Mouse (Mus musculus): Measurements from ENCODE around the gene Utrn.
"Not testable (repeated sequence)": the region's sequence is repeated elsewhere in the genome, so short reads cannot be mapped to it uniquely, and the experiment has no call there.

The Utrn gene

DNA sequence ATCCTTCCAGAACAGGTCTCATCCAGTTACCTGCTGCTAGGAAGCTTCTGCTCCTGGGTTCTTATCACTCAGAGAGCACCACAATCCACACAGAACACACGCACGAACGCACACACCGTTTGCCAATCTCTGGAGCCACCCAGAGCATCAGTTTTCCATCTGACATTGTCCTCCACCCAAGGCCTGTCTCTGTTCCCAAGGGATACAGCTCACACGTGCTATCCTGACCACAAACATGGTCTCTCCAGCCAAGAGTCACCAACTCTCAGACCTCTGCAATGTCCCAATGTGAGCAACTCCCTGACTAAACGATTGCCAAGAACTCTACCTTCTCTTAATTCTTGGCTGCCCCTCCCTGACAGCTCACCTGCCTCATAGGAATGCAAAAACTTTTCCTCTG lies 172.5 kb downstream of the Utrn start:
- DNase-seq (ENCODE audit: inconsistent ontology term), result no peak

DNA sequence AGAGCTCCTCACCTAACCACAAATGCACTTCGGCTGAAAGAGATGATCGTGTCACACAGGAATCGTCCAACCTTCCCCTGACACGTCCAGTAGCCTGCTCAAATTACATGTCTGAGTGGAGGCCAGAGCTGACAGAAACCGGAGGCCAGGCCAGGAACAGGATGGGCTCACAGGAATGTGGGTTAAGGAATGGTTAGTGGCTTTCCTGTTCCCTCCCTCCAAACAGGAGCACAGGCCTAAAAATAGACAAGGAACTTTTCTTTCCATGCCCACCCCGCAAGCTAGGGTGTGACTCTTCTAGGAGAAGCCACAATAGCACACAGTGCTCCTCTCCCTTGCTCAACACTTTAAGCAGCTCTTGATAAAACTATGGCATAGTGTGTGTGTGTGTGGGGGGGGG lies 174.4 kb downstream of the Utrn start:
- peak; percentile 92 for DNase-seq (ENCODE audit: inconsistent ontology term)

- peak; percentile 72 for DNase-seq (ENCODE audit: inconsistent ontology term)
Observed at GRCm38 (mm10) chr10:12690601-12691000, 178.6 kb downstream of the Utrn start.

DNA sequence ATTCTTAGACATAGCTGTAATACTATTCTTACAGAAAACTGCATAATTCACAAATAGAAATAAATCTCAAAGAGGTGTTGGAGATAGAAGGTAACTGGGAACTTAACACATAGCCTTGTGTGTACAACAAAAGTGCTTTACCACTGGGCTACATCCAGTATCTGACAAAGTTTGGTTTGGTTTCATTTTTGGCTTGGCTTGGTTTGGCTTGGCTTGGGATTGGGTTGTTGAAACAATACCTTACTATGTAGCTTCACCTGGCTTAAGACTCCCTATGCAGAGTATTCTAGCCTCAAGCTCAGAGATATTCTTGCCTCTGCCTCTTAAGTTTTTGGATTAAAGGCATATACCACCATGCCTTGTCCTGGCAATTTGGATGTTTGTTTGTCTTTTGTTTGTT lies 183.5 kb downstream of the Utrn start:
- DNase-seq (ENCODE audit: inconsistent ontology term), result no peak

DNA sequence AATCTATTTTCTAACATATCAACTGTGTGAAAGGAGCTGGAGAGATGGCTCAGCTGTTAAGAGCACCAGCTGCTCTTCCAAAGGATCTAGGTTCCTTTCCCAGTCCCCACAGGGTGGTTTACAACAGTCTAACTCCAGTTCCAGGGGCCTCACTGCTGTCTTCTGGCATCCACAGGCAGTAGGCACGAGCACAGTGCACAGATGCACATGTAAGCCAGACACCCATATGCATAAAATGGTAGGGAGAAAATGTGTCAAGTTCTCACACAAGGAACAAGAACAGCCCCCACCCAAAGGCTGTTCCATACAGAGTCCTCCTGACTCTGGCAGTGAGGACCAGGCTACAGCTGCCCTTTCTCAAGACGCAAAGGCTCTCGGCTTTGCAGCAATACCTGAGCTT lies 185.1 kb downstream of the Utrn start:
- no peak for DNase-seq (ENCODE audit: inconsistent ontology term)

DNA sequence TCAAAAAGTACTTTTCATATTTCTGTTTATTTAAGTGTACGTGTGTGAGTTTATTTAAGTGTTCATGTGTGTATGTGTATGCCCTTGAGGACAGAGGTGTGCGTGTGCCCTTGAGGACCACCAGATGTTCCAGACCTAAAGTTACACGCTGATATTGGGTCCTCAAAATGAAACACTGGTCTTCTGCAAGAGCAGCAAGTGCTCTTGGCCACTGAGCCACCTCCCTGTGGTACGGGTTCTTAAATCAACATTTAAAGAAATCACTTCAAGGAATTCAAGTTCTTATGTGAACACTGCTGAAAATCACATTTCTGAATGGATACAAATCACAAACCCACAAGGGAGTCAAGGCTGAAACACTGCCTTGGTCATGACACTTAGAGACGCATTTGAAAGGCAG lies 195.9 kb downstream of the Utrn start:
- no peak for DNase-seq (ENCODE audit: inconsistent ontology term)

- DNase-seq (ENCODE audit: inconsistent ontology term), result no peak
Observed at GRCm38 (mm10) chr10:12671608-12672007, 197.6 kb downstream of the Utrn start.

- no peak for DNase-seq (ENCODE audit: inconsistent ontology term)
Observed at GRCm38 (mm10) chr10:12662035-12662434, 207.1 kb downstream of the Utrn start.

DNA sequence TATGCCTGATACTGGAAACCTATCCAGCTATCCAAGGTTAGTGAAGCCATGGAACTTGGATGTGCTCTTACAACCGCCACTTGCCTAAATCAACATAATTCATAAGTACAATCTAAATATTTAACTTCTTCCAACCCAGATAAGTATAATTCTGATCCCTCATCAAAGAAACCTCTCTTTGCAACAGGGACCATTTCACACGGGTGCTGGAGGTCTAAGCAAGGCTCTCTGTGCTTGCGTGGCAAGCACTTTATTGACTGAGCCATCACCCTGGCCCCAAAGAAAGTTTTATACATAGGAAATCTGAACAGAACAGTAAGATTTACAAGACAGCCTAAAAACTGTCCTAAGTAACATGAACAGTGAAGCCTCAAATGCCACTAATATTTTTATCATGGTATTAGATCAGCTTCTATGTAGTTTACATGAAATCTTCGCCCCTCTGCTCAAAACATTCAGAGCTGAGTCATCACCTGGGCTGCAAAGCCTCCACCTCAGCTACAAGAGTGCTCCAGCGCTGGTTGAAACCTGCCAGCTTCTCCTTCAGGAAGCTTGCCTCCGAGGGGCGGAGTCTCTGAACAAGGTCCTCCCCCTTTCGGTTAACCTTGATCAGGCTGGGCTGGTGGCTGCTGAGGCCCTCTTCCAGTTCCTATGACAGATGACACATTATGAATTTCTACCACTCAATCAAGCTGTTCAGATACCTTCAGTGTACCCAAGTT lies 211.0 kb downstream of the Utrn start:
- no peak for DNase-seq (ENCODE audit: inconsistent ontology term)

DNA sequence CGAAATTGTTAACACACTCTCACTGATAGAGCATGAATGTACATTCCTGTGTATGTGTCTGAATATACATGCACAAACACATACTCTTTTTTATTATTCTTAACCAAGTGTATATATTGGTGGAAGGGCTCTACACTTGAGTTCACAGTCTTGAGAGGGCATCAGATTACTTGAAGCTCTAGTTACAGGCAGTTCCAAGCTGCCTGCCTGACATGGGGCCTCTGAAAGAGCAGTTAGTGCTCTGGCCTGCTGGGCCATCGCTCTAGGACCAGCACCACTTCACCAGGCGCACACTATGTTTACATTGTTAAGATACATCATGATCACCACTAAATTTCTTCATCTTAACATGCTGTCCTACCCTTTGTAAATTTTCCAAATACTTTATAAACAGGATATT lies 216.2 kb downstream of the Utrn start:
- DNase-seq (ENCODE audit: inconsistent ontology term), result no peak

DNA sequence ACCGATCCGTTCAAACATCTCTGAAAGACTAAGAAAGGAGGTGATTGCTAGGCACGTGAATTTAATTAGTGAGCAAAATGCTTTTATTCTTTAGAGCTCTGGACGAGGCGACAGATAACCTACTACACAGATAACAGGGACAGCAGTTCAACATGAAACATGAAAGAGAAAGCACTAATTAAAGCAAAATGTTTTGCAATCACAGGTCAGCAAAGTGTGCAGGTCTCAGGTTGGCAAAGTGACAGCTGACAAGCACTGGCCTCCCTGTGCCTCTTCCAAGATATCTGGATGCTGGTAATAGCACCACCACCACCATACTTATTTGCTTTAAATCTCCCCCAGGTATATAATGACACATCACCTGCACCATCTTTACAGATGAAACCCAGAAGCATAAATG lies 223.0 kb downstream of the Utrn start:
- DNase-seq (ENCODE audit: inconsistent ontology term), result no peak

GRCm38 (mm10) chr10:12643336-12643735 lies 225.8 kb downstream of the Utrn start:
- no peak for DNase-seq (ENCODE audit: inconsistent ontology term)

DNA sequence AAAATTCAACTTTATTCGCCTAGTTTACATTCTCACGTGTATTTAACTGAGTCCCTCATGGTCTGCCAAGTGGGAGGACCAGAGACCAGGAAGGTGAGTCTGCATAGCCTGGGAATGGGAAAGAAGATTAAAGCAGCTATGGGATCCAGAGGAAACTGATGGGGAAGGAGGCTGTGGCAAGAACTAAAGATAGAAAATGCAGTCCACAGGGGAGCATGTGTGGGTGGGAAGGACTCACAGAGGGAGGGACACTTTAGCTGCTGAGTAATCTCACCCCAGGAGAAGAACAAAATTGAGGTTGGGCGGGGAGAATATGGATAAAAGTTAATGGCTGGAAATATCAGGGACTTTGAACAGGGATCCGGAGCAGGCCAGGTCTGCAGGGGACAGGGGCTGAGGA lies 229.5 kb downstream of the Utrn start:
- no peak for DNase-seq (ENCODE audit: inconsistent ontology term)

DNA sequence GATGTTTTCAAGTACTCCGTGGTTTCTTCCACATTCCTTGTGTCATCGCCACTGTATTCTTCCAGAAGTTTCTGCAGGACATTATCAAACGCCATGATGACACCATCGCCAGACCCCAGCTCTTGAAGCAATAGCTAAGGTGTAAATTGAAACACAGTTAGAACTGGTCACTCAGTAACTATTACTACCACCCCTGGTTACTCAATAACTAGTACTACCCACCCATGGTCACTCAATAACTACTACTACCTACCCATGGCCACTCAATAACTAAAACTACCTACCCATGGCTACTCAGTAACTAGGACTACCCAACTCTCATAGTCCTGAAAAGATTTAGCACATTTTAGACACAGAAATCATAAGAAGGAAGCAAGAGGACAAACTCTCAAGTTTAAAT lies 235.2 kb downstream of the Utrn start:
- no peak for DNase-seq (ENCODE audit: inconsistent ontology term)

DNA sequence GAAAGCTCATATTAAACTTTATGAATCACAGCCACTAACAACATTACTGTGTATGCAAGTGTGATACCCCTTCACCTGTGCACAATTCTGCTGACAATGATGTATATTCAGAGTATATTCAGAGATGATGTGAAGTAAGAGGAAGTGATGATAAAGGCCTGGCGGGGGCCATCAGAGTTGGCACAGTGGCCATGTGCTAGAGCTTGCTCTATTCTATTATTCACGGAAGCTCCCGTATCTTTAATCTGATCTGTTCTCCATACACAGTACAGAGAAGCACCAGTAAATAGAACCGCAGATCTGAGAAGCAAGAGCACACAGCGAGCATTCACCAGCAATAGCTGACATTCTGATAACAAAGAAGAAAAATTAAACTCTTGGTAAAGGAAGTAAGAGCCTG lies 238.2 kb downstream of the Utrn start:
- no peak for DNase-seq (ENCODE audit: inconsistent ontology term)

DNA sequence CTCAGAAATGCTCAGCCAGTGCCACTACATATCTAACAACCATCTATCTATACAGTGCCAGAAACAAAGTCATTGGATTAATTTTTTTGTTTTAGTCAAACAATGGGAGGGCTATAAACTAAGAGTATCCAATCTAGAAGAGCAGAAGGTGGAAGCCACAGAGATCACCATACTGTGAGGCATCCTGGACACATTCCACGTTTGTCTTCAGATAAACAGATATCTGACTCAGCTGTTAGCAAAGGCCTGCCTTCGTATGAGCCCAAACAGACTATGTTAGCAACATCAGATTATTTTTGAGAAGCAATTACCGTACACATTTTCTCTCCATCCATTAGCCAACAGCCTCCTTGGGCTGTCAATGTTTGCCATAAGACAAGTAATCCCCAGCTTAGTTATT lies 250.8 kb downstream of the Utrn start:
- no peak for DNase-seq (ENCODE audit: inconsistent ontology term)

DNA sequence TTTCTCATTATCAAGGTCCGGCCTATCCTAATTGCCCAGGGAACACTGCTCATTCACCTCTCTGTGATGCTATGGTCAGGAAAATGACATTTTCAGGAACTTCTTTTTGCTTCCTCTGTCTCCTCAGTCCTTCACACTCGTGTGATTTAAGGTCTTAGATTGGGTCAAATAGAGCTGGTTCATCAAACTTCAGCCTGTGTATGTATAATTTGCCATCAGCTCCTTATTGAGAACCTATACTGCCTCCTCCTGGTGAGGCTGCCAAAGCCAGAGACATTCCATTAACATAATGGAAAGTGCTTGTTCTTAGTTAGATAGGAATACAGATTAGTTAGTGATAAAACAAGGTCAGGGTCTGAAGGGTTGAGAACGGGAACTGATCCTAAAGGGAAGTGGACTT lies 253.4 kb downstream of the Utrn start:
- peak; percentile 14 for DNase-seq (ENCODE audit: inconsistent ontology term)

- peak; percentile 50 for DNase-seq (ENCODE audit: inconsistent ontology term)
Observed at GRCm38 (mm10) chr10:12614465-12615199, 254.5 kb downstream of the Utrn start.

DNA sequence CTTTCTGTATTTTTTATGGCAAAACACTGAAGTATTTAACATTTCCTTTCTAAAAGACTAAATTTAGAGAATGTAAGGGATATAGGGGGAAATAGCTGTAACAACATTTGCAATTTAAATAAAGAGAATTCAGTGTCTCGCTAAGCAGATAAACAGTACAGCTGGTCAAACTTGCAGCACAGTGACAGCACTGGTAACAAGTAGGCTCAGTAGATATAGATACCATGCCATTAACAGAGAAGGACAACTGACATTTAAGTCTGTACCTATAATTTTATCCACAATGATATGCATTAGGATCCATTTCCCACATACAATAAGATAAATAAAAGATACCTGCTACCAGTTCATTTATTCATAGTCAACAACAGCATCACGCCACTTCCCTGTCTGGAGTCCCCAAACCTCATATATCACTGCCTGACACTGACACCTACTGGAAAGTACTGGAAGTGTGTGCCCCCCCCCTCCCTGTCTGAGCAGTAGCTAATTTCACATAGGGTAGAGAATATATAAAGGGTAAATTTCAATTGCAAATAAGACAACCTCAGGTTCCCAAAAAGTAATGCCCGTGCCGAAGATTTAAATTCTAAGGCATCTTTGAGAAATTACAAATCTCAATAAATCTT lies 256.8 kb downstream of the Utrn start:
- DNase-seq (ENCODE audit: inconsistent ontology term), result peak; percentile 74

GRCm38 (mm10) chr10:12609896-12610295 lies 259.3 kb downstream of the Utrn start:
- no peak for DNase-seq (ENCODE audit: inconsistent ontology term)

DNA sequence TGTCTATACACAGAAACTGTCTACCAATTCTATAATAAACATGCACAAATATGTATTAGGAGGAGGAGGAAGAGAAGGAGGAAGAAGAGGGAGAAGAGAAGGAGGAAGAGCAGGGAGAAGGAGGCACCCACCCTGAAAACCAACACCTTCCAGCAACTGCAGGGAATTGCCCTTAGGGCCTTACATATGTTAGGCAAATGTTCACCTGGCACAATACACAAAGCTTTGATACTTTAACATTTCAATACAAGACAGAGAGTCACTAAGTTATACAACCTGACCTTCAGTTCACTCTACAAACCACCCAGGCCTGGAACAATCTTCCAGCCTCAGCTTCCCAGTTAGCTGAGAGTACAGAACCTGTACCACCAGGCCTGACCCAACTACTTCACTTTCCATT lies 260.5 kb downstream of the Utrn start:
- DNase-seq (ENCODE audit: inconsistent ontology term), result no peak

- not testable (repeated sequence) for DNase-seq (ENCODE audit: inconsistent ontology term)
Observed at GRCm38 (mm10) chr10:12607180-12607579, 262.0 kb downstream of the Utrn start.

DNA sequence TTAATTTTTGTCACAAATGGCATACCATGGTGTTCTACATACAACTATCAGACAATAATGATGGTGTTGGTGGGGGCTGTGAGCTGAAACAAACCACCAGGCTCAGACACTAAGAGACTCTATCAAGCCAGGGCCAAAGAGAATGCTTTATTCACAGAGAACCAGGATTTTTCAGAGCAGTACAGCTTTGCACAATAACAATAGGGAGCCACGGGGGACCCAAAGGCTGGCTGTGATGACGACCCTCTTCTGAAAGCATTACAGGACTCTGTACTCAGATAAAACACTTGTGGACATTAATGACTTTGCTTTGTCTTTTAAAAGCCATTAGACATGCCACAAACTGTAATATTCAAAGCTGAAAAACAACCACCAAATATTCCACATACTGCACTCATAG lies 273.8 kb downstream of the Utrn start:
- peak; percentile 79 for DNase-seq (ENCODE audit: inconsistent ontology term)

Measured in Muller cell, postnatal 12 days (primary cell).